Mouse (Mus musculus): Measurements from ENCODE around the gene Npas3.

- TF ChIP-seq CTCF (IDR thresholded peaks at IDR 0.05; ENCODE audit: low read depth, low read length): peak; percentile 45
- no peak for TF ChIP-seq POLR2A (IDR thresholded peaks at IDR 0.05; ENCODE audit: insufficient read depth, low read length)
- TF ChIP-seq EP300 (IDR thresholded peaks at IDR 0.05; ENCODE audit: insufficient read depth, low read depth, low read length): no peak
Observed at GRCm38 (mm10) chr12:53992411-53992810, 743.9 kb downstream of the Npas3 start.

Measured in ES-Bruce4 (cell line).